Mouse (Mus musculus): ENCODE data around the gene Cacnb4. TPM values are rescaled to one million over a fixed set of nuclear protein-coding genes. Genes with fewer than 3 reads are reported as not detected.

The Cacnb4 gene
- polyA plus RNA-seq, 1 experiment from 2014 or later = 1.0 TPM

- Histone ChIP-seq H3K4me3 (no peak overlapping the region), H3K27ac (no peak overlapping the region), H3K9me3 (replicated peaks) (no peaks in the 10 kb centered on the region), H3K4me2 (no peak overlapping the region), H3K9ac (no peak overlapping the region), H3K27me3 (no peaks in the 10 kb centered on the region), H3K36me3 (no peaks in the 10 kb centered on the region), H3K4me1 (replicated peaks) (no peaks in the 10 kb centered on the region)
- 82% methylated on average over 3 of the region's 3 CpGs for WGBS
- ATAC-seq (replicated peaks; ENCODE audit: insufficient number of reproducible peaks, insufficient read depth, low FRiP score, low read depth) = no peak
Measured at GRCm38 (mm10) chr2:52516534-52516933, 160.1 kb downstream of the Cacnb4 start.

GRCm38 (mm10) chr2:52512865-52513388 lies 163.7 kb downstream of the Cacnb4 start:
- Histone ChIP-seq H3K36me3 (no peaks in the 10 kb centered on the region), H3K4me1 (replicated peaks) (no peaks in the 10 kb centered on the region), H3K27me3 (no peaks in the 10 kb centered on the region), H3K9ac (no peak overlapping the region), H3K4me3 (no peak overlapping the region), H3K9me3 (replicated peaks) (no peaks in the 10 kb centered on the region), H3K27ac (no peak overlapping the region), H3K4me2 (no peak overlapping the region)
- 75% methylated on average over 3 of the region's 3 CpGs for WGBS
- no peak for ATAC-seq (replicated peaks; ENCODE audit: insufficient number of reproducible peaks, insufficient read depth, low FRiP score, low read depth)

- Histone ChIP-seq H3K4me2 (no peak overlapping the region), H3K27me3 (no peaks in the 10 kb centered on the region), H3K27ac (no peak overlapping the region), H3K9me3 (replicated peaks) (no peaks in the 10 kb centered on the region), H3K36me3 (no peaks in the 10 kb centered on the region), H3K4me1 (replicated peaks) (no peaks in the 10 kb centered on the region), H3K9ac (no peak overlapping the region), H3K4me3 (no peak overlapping the region)
- no peak for ATAC-seq (replicated peaks; ENCODE audit: insufficient number of reproducible peaks, insufficient read depth, low FRiP score, low read depth)
- 65% methylated on average over 3 of the region's 3 CpGs for WGBS
Measured at GRCm38 (mm10) chr2:52512206-52512605, 164.4 kb downstream of the Cacnb4 start.

GRCm38 (mm10) chr2:52511799-52512198 lies 164.8 kb downstream of the Cacnb4 start:
- Histone ChIP-seq H3K9ac (no peak overlapping the region), H3K27me3 (no peaks in the 10 kb centered on the region), H3K4me1 (replicated peaks) (no peaks in the 10 kb centered on the region), H3K9me3 (replicated peaks) (no peaks in the 10 kb centered on the region), H3K4me3 (no peak overlapping the region), H3K27ac (no peak overlapping the region), H3K36me3 (no peaks in the 10 kb centered on the region), H3K4me2 (no peak overlapping the region)
- no peak for ATAC-seq (replicated peaks; ENCODE audit: insufficient number of reproducible peaks, insufficient read depth, low FRiP score, low read depth)
- WGBS = 55% methylated on average over 13 of the region's 13 CpGs

GRCm38 (mm10) chr2:52509779-52510500 lies 166.7 kb downstream of the Cacnb4 start:
- Histone ChIP-seq H3K4me3 (no peak overlapping the region), H3K27ac (no peak overlapping the region), H3K9ac (no peak overlapping the region), H3K4me1 (replicated peaks) (no peaks in the 10 kb centered on the region), H3K36me3 (no peaks in the 10 kb centered on the region), H3K4me2 (no peak overlapping the region), H3K27me3 (no peaks in the 10 kb centered on the region), H3K9me3 (replicated peaks) (no peaks in the 10 kb centered on the region)
- WGBS = 78% methylated on average over 19 of the region's 19 CpGs
- ATAC-seq (replicated peaks; ENCODE audit: insufficient number of reproducible peaks, insufficient read depth, low FRiP score, low read depth) = no peak

GRCm38 (mm10) chr2:52505164-52505563 lies 171.5 kb downstream of the Cacnb4 start:
- WGBS = 80% methylated on average over 2 of the region's 2 CpGs
- Histone ChIP-seq H3K9me3 (replicated peaks) (no peaks in the 10 kb centered on the region), H3K36me3 (no peaks in the 10 kb centered on the region), H3K4me3 (no peak overlapping the region), H3K4me1 (replicated peaks) (no peaks in the 10 kb centered on the region; the same call in 1 of the 2 replicates), H3K4me2 (no peak overlapping the region), H3K27me3 (no peaks in the 10 kb centered on the region), H3K27ac (no peak overlapping the region), H3K9ac (no peak overlapping the region)
- ATAC-seq (replicated peaks; ENCODE audit: insufficient number of reproducible peaks, insufficient read depth, low FRiP score, low read depth) = no peak

- H3K36me3 ChIP-seq = no peaks in the 10 kb centered on the region
- peaks cover 4% of the 10 kb centered on the region; the same call in 1 of the 2 replicates for H3K4me1 ChIP-seq (replicated peaks)
- H3K9me3 ChIP-seq (replicated peaks) = no peaks in the 10 kb centered on the region
- WGBS = 77% methylated on average over 3 of the region's 3 CpGs
- H3K27ac ChIP-seq = no peak overlapping the region
- no peak overlapping the region for H3K9ac ChIP-seq
- ATAC-seq (replicated peaks; ENCODE audit: insufficient number of reproducible peaks, insufficient read depth, low FRiP score, low read depth) = no peak
- H3K4me3 ChIP-seq = no peak overlapping the region
- no peaks in the 10 kb centered on the region for H3K27me3 ChIP-seq
- no peak overlapping the region for H3K4me2 ChIP-seq
Measured at GRCm38 (mm10) chr2:52504762-52505161, 171.9 kb downstream of the Cacnb4 start.

GRCm38 (mm10) chr2:52499849-52500262 lies 176.8 kb downstream of the Cacnb4 start:
- Histone ChIP-seq H3K4me2 (no peak overlapping the region), H3K4me3 (no peak overlapping the region), H3K27ac (no peak overlapping the region), H3K9me3 (replicated peaks) (no peaks in the 10 kb centered on the region), H3K4me1 (replicated peaks) (peaks cover 8% of the 10 kb centered on the region), H3K9ac (no peak overlapping the region), H3K36me3 (no peaks in the 10 kb centered on the region), H3K27me3 (no peaks in the 10 kb centered on the region)
- no peak for ATAC-seq (replicated peaks; ENCODE audit: insufficient number of reproducible peaks, insufficient read depth, low FRiP score, low read depth)
- 59% methylated on average over 6 of the region's 6 CpGs for WGBS

GRCm38 (mm10) chr2:52499101-52499537 lies 177.5 kb downstream of the Cacnb4 start:
- H3K4me1 ChIP-seq (replicated peaks) = peaks cover 8% of the 10 kb centered on the region
- H3K9ac ChIP-seq = no peak overlapping the region
- no peaks in the 10 kb centered on the region for H3K9me3 ChIP-seq (replicated peaks)
- H3K4me2 ChIP-seq = no peak overlapping the region
- no peaks in the 10 kb centered on the region for H3K36me3 ChIP-seq
- H3K27ac ChIP-seq = no peak overlapping the region
- no peak for ATAC-seq (replicated peaks; ENCODE audit: insufficient number of reproducible peaks, insufficient read depth, low FRiP score, low read depth)
- H3K27me3 ChIP-seq = no peaks in the 10 kb centered on the region
- H3K4me3 ChIP-seq = no peak overlapping the region
- 73% methylated on average over 12 of the region's 12 CpGs for WGBS

- ATAC-seq (replicated peaks; ENCODE audit: insufficient number of reproducible peaks, insufficient read depth, low FRiP score, low read depth) = no peak
- no peaks in the 10 kb centered on the region for H3K36me3 ChIP-seq
- no peaks in the 10 kb centered on the region for H3K9me3 ChIP-seq (replicated peaks)
- no peaks in the 10 kb centered on the region for H3K27me3 ChIP-seq
- H3K4me2 ChIP-seq = no peak overlapping the region
- H3K27ac ChIP-seq = no peak overlapping the region
- no peak overlapping the region for H3K9ac ChIP-seq
- WGBS = 84% methylated on average over 11 of the region's 11 CpGs
- H3K4me1 ChIP-seq (replicated peaks) = peaks cover 18% of the 10 kb centered on the region
- H3K4me3 ChIP-seq = no peak overlapping the region
Measured at GRCm38 (mm10) chr2:52495097-52495694, 181.4 kb downstream of the Cacnb4 start.

GRCm38 (mm10) chr2:52494274-52494673 lies 182.4 kb downstream of the Cacnb4 start:
- no peak overlapping the region for H3K27ac ChIP-seq
- ATAC-seq (replicated peaks; ENCODE audit: insufficient number of reproducible peaks, insufficient read depth, low FRiP score, low read depth) = no peak

More at GRCm38 (mm10) chr2:52494274-52494673, 182.4 kb downstream of the Cacnb4 start:
- Histone ChIP-seq H3K36me3 (no peaks in the 10 kb centered on the region), H3K4me1 (replicated peaks) (peaks cover 12% of the 10 kb centered on the region), H3K4me3 (no peak overlapping the region), H3K27me3 (no peaks in the 10 kb centered on the region), H3K9ac (no peak overlapping the region), H3K9me3 (replicated peaks) (no peaks in the 10 kb centered on the region), H3K4me2 (no peak overlapping the region)
- 53% methylated on average over 8 of the region's 8 CpGs for WGBS

Measured in heart, embryonic 15.5 days (tissue).